Mouse (Mus musculus) ES-Bruce4 (cell line): ENCODE results near the gene Gcn1l1.
A peak's percentile ranks its signal among the peaks of the same experiment; 100 is the strongest.

ENCODE experiments used
- CTCF ChIP-seq: IDR thresholded peaks from one replicate; pipeline ENCODE4 v1.8.1; 2011; ENCODE audit warnings: low read depth, low read length
- EP300 ChIP-seq: IDR thresholded peaks from 2 replicates; pipeline ENCODE4 v1.6.1; 2011; ENCODE audit warnings: low read depth, low read length; ENCODE audit not compliant: insufficient read depth
- POLR2A ChIP-seq: IDR thresholded peaks from one replicate; pipeline ENCODE4 v1.8.1; 2011; ENCODE audit warnings: low read length; ENCODE audit not compliant: insufficient read depth

DNA sequence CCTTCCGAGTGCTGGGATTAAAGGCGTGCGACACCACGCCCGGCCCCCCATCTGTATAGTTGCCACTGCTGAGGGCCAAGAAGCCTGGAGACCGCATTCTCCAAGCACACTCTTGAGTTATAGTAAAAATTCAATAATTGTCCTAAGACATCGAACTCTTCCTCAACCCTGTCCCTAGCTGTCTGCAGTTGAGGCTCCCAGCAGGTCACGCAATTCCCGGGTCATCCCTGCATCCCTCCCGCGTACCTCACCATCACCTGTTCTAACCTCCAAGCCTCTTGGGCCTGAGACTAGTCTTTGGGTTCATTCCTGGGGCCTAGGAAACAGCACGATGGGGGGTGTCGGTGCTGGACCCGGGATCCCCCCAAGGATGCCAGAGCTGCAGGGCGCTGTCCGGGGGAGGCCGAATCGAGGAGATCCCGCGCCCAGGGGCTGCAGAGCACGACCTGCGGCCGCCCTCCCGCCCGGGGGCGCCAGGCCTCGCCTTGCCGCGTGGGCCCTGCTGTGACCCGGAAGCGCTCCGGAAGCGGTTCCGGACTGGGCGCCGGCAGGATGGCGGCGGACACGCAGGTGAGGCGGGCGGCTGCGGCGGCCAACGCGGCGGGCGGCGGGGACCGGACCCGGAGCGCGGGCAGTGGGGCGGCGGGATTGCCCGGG is at the start of gene Gcn1l1:
- no peak for TF ChIP-seq POLR2A
- TF ChIP-seq CTCF: peak; percentile 43
- TF ChIP-seq EP300: no peak
